20 mouse cellular contexts compared by ENCODE assay signal in the genomic region with DNA sequence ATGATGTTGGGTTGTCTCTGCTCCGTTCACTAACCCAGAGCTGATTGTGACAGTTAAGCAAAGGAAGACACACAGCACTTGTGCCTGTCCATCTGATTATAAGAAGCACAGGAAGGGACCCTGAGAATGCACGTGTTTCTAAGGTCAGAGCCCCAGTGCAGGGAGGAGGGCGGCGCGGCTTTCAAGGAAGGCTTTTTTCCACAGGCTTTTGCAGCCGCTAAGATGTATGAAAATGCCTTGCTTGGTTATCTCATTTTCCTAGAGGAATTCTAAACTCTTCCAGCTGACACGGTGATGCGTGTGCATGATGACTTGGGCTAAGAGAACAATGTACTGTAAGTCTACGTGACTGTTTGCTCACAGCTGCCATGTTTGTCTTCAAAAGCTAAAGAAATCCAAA. TPM values are rescaled to one million over a fixed set of nuclear protein-coding genes. Genes with fewer than 3 reads are reported as not detected.
DNase-seq lines count a peak whose midpoint lies in the region; ATAC-seq and TF ChIP-seq lines count a peak whose summit lies in the region.
"Had no signal": no experiment of that assay in that cellular context is flagged by ENCODE, and none has a peak within 500 bp of the region (broad histone marks: within the 10 kb centered on the region; RNA-seq: fewer than 3 reads in every experiment).

No protein-coding gene starts in this region.

- H3K9ac ChIP-seq in midbrain, embryonic 15.5 days, result no peak overlapping the region
- no peak overlapping the region for H3K9ac ChIP-seq in midbrain, postnatal 0 days (replicated peaks; ENCODE audit: low read length, poor library complexity, severe bottlenecking)
- H3K9ac ChIP-seq: forebrain, embryonic 15.5 days; heart, embryonic 15.5 days; liver, embryonic 13.5 days; neural tube, embryonic 13.5 days had no signal

- DNase-seq in heart, embryonic 10.5 days (ENCODE audit: low spot score), result no peak
- DNase-seq in heart, postnatal 4 days, result no peak
- no peak for DNase-seq in midbrain, postnatal 0 days (ENCODE audit: low spot score)
- DNase-seq in limb, embryonic 10.5 days (ENCODE audit: low spot score), result no peak
- DNase-seq in testis, postnatal 10 days (ENCODE audit: low spot score), result no peak
- no peak for DNase-seq in kidney, postnatal 10 days
- DNase-seq in lung, adult 2 months, result no peak
- DNase-seq: adrenal gland, postnatal 14 days; cerebellum, adult 9-11 months; kidney, adult 18-20 months; liver, embryonic 13.5 days; right cerebral cortex, postnatal 14 days; spleen, adult 18-20 months had no signal

- H3K4me3 ChIP-seq in heart, embryonic 10.5 days, result no peak overlapping the region
- H3K4me3 ChIP-seq in midbrain, embryonic 15.5 days, result no peak overlapping the region
- no peak overlapping the region for H3K4me3 ChIP-seq in midbrain, postnatal 0 days (ENCODE audit: low read depth, low read length)
- no peak overlapping the region for H3K4me3 ChIP-seq in limb, embryonic 10.5 days
- no peak overlapping the region for H3K4me3 ChIP-seq in lung, adult 2 months (replicated peaks; ENCODE audit: extremely low read depth, low read depth, low read length)
- H3K4me3 ChIP-seq: forebrain, embryonic 15.5 days; heart, embryonic 15.5 days; liver, embryonic 13.5 days; neural tube, embryonic 13.5 days had no signal

- H3K27ac ChIP-seq in heart, embryonic 10.5 days, result peak overlapping the region; percentile 23; the same call in 1 of the 2 replicates
- H3K27ac ChIP-seq in midbrain, embryonic 15.5 days, result 0 out of 2 replicates have a peak overlapping the region, but pooled peaks have one; percentile 3
- no peak overlapping the region for H3K27ac ChIP-seq in midbrain, postnatal 0 days (ENCODE audit: low read depth, low read length)
- peak overlapping the region; percentile 83 for H3K27ac ChIP-seq in limb, embryonic 10.5 days
- H3K27ac ChIP-seq: forebrain, embryonic 15.5 days; kidney, postnatal 0 days; liver, embryonic 13.5 days; neural tube, embryonic 13.5 days had no signal

- no peak for TF ChIP-seq POLR2A in lung, adult 2 months (IDR thresholded peaks at IDR 0.05; ENCODE audit: borderline replicate concordance, extremely low read depth, low read depth, low read length)

- no peak for ATAC-seq in midbrain, embryonic 15.5 days (replicated peaks)
- no peak for ATAC-seq in midbrain, postnatal 0 days (ENCODE audit: low FRiP score)
- ATAC-seq: forebrain, embryonic 15.5 days; lung, postnatal 0 days had no signal

- 38% methylated on average over 9 of the region's 9 CpGs for WGBS in heart, embryonic 10.5 days
- WGBS in midbrain, embryonic 15.5 days, result 51% methylated on average over 9 of the region's 9 CpGs
- WGBS in midbrain, postnatal 0 days, result 58% methylated on average over 9 of the region's 9 CpGs
- 46% methylated on average over 9 of the region's 9 CpGs for WGBS in limb, embryonic 10.5 days
- WGBS in lung, adult 2 months, result 80% methylated on average over 9 of the region's 9 CpGs

- H3K9me3 ChIP-seq in heart, embryonic 10.5 days, result no peaks in the 10 kb centered on the region
- H3K9me3 ChIP-seq in midbrain, embryonic 15.5 days, result no peaks in the 10 kb centered on the region
- H3K9me3 ChIP-seq in midbrain, postnatal 0 days (ENCODE audit: low read length), result no peaks in the 10 kb centered on the region
- no peaks in the 10 kb centered on the region for H3K9me3 ChIP-seq in limb, embryonic 10.5 days (replicated peaks)
- H3K9me3 ChIP-seq: forebrain, embryonic 15.5 days; G1E; heart, embryonic 15.5 days; liver, embryonic 13.5 days; neural tube, embryonic 13.5 days had no signal

- peaks cover 71% of the 10 kb centered on the region for H3K4me1 ChIP-seq in heart, embryonic 10.5 days
- peaks cover 24% of the 10 kb centered on the region for H3K4me1 ChIP-seq in midbrain, embryonic 15.5 days
- peaks cover 3% of the 10 kb centered on the region for H3K4me1 ChIP-seq in midbrain, postnatal 0 days (ENCODE audit: insufficient read depth, low read length)
- peaks cover 98% of the 10 kb centered on the region for H3K4me1 ChIP-seq in limb, embryonic 10.5 days
- H3K4me1 ChIP-seq in lung, adult 2 months (ENCODE audit: control insufficient read depth, insufficient read depth, low read length), result no peaks in the 10 kb centered on the region

- 0 out of 2 replicates have a peak, but pooled peaks cover 2% of the 10 kb centered on the region for H3K27me3 ChIP-seq in heart, embryonic 10.5 days (ENCODE audit: insufficient read depth, poor library complexity, severe bottlenecking)
- H3K27me3 ChIP-seq in midbrain, embryonic 15.5 days (replicated peaks), result no peaks in the 10 kb centered on the region
- no peaks in the 10 kb centered on the region for H3K27me3 ChIP-seq in midbrain, postnatal 0 days (ENCODE audit: insufficient read depth, low read length)
- no peaks in the 10 kb centered on the region for H3K27me3 ChIP-seq in limb, embryonic 10.5 days (ENCODE audit: low read depth, poor library complexity, severe bottlenecking)
- H3K27me3 ChIP-seq: forebrain, embryonic 15.5 days; heart, embryonic 15.5 days; liver, embryonic 13.5 days; neural tube, embryonic 13.5 days had no signal

- H3K36me3 ChIP-seq in heart, embryonic 10.5 days, result no peaks in the 10 kb centered on the region
- H3K36me3 ChIP-seq in midbrain, embryonic 15.5 days (replicated peaks), result no peaks in the 10 kb centered on the region
- no peaks in the 10 kb centered on the region for H3K36me3 ChIP-seq in midbrain, postnatal 0 days (ENCODE audit: insufficient read depth, low read length)
- H3K36me3 ChIP-seq in limb, embryonic 10.5 days, result peaks cover 3% of the 10 kb centered on the region; the same call in 1 of the 2 replicates
- H3K36me3 ChIP-seq: forebrain, embryonic 15.5 days; heart, embryonic 15.5 days; liver, embryonic 13.5 days; neural tube, embryonic 13.5 days had no signal

- no peak for TF ChIP-seq CTCF in midbrain, postnatal 0 days (IDR thresholded peaks at IDR 0.05)
- TF ChIP-seq CTCF in lung, adult 2 months (IDR thresholded peaks at IDR 0.05; ENCODE audit: insufficient read depth, low read length), result no peak

- no peak overlapping the region for H3K4me2 ChIP-seq in midbrain, embryonic 15.5 days
- no peak overlapping the region for H3K4me2 ChIP-seq in midbrain, postnatal 0 days (ENCODE audit: low read depth, low read length, poor library complexity, severe bottlenecking)
- H3K4me2 ChIP-seq: forebrain, embryonic 15.5 days; heart, embryonic 15.5 days; liver, embryonic 13.5 days; neural tube, embryonic 13.5 days had no signal

RNA-seq across cellular contexts. Expression of gene Disp1, which starts 30.9 kb away (rescaled TPM):
- polyA plus RNA-seq in heart, embryonic 10.5 days (2016; fragmentation: Nextera tagmentation; extraction: Ambion mirVana), result 10.8 and 11.4 TPM in 2 replicates
- 10 to 100 TPM; 10.6 to 11.7 TPM for total RNA-seq in heart, postnatal 4 days (2021)
- polyA plus RNA-seq in midbrain, embryonic 15.5 days (2015; fragmentation: Nextera tagmentation; extraction: Ambion mirVana), result 9.6 and 9.9 TPM in 2 replicates
- total RNA-seq in midbrain, postnatal 0 days (2014; rRNA removed), result 12.3 and 14.1 TPM in 2 replicates
- 7.6 TPM in 2 replicates for polyA plus RNA-seq in midbrain, postnatal 0 days (2015; fragmentation: Nextera tagmentation; extraction: Ambion mirVana)
- polyA plus RNA-seq in limb, embryonic 10.5 days (2016; fragmentation: Nextera tagmentation; extraction: Ambion mirVana), result 21.8 and 23.1 TPM in 2 replicates
- polyA plus RNA-seq in lung, adult 2 months (2012; rRNA removed), result 9.2 and 9.7 TPM in 2 replicates
